Mouse (Mus musculus) intestine, postnatal 0 days (tissue): ENCODE results near the gene Fam49a. TPM values are rescaled to one million over a fixed set of nuclear protein-coding genes. Genes with fewer than 3 reads are reported as not detected.

Source experiments
- ATAC-seq: fragments of 200-750 bp; cut with Nextera tagmentation; 2 replicates; pipeline ENCODE4 v1.8.0; 2017; ENCODE audit warnings: mild to moderate bottlenecking, moderate TSS enrichment, moderate library complexity
- H3K27ac ChIP-seq: fragments of 300-500 bp; sonication (generic); 2 replicates; pipeline ENCODE4 v1.5.1; 2014; ENCODE audit warnings: mild to moderate bottlenecking, low read depth, low read length, moderate library complexity
- H3K27me3 ChIP-seq: fragments of 300-500 bp; sonication (generic); replicated peaks from 2 replicates; pipeline ENCODE4 v1.6.1; 2014; ENCODE audit warnings: low read length, mixed read lengths; ENCODE audit not compliant: control insufficient read depth, insufficient read depth
- H3K36me3 ChIP-seq: fragments of 300-500 bp; sonication (generic); 2 replicates; pipeline ENCODE4 v1.6.1; 2014; ENCODE audit warnings: mild to moderate bottlenecking, moderate library complexity; ENCODE audit not compliant: control insufficient read depth, insufficient read depth
- H3K4me1 ChIP-seq: fragments of 300-500 bp; sonication (generic); replicated peaks from 2 replicates; pipeline ENCODE4 v1.6.1; 2014; ENCODE audit warnings: antibody characterized with exemption, low read length, mixed read lengths; ENCODE audit not compliant: control insufficient read depth, insufficient read depth
- H3K4me2 ChIP-seq: fragments of 300-500 bp; sonication (generic); replicated peaks from 2 replicates; pipeline ENCODE4 v1.6.1; 2014; ENCODE audit warnings: low read depth, mild to moderate bottlenecking, moderate library complexity
- H3K4me3 ChIP-seq: fragments of 300-500 bp; sonication (generic); 2 replicates; pipeline ENCODE4 v1.5.1; 2014; ENCODE audit warnings: low read depth, low read length
- H3K9ac ChIP-seq: fragments of 300-500 bp; sonication (generic); 2 replicates; pipeline ENCODE4 v1.6.1; 2014; ENCODE audit warnings: mild to moderate bottlenecking, low read depth, low read length
- H3K9me3 ChIP-seq: fragments of 300-500 bp; sonication (generic); 2 replicates; pipeline ENCODE4 v1.6.1; 2016; ENCODE audit warnings: mixed run types; ENCODE audit not compliant: control insufficient read depth
- CTCF ChIP-seq: sonication (generic); IDR thresholded peaks from 2 replicates; pipeline ENCODE4 v1.5.1; 2016; ENCODE audit warnings: low read depth, mild to moderate bottlenecking, control low read depth, antibody characterized with exemption, moderate library complexity
- WGBS: fragments of 180-500 bp; shearing (Covaris S2); extraction: QIAGEN DNeasy Blood & Tissue Kit; methylation state at CpG from one replicate; pipeline ENCODE4 v1.1.7; 2014; 5-methylcytosine and 5-hydroxymethylcytosine counted together
- polyA plus RNA-seq: library from polyadenylated mRNA; unstranded; fragments of >200 nt; fragmentation: Nextera tagmentation; extraction: Ambion mirVana; gene quantifications from 2 replicates; pipeline ENCODE4 v1.2.1, GENCODE M21; 2015

Gene Fam49a
- polyA plus RNA-seq, 1 experiment from 2014 or later = 4.2 TPM

GRCm38 (mm10) chr12:12292043-12292618 is 30.2 kb downstream of the Fam49a start:
- H3K9ac ChIP-seq = no peak overlapping the region
- H3K27me3 ChIP-seq = no peaks in the 10 kb centered on the region
- H3K9me3 ChIP-seq = no peaks in the 10 kb centered on the region
- no peak for ATAC-seq
- H3K36me3 ChIP-seq = no peaks in the 10 kb centered on the region
- H3K27ac ChIP-seq = no peak overlapping the region
- TF ChIP-seq CTCF = no peak
- no peaks in the 10 kb centered on the region for H3K4me1 ChIP-seq
- no peak overlapping the region for H3K4me2 ChIP-seq
- H3K4me3 ChIP-seq = no peak overlapping the region
- WGBS = 46% methylated on average over 5 of the region's 5 CpGs

DNA sequence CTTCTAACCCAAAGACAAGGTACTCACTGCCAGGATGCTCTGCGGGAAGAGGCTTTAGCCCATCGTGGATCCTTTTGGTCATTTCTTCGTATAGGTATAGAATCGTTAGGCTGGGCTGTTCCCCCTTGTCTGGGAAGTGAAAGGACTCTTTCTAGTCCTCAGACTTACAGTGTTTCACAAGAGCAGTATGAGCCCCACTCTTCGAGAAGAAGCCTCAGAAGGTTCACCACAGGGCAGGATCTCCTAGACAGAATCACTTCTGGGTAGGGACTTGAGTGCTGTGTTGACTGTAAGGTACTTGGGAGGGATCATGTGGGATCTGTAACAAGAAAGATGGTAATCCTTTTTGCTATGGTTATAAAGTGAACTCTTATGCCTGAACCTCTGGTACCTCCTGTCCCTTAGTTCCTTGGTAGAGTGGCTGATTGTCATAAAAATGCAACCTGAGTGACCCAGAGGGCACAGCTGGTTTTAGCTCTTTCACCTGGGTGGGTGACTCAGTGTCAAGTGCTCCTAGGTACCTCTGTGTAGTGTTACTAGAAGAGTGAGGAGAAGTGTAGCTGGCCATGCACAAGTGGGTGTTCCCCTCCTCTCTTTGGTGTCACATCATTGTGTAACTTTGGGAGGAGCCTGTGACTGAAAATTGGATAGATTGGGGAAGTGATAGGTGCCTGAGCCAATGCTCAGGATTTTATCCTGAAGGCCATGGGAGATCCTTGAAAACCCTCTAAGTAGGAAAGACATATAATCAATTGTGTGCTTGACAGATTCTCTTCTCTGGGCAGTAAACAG is 32.6 kb downstream of the Fam49a start:
- Histone ChIP-seq H3K36me3 (no peaks in the 10 kb centered on the region), H3K9me3 (no peaks in the 10 kb centered on the region), H3K27me3 (no peaks in the 10 kb centered on the region), H3K4me2 (no peak overlapping the region), H3K4me1 (no peaks in the 10 kb centered on the region), H3K4me3 (no peak overlapping the region), H3K27ac (no peak overlapping the region), H3K9ac (no peak overlapping the region)
- ATAC-seq = no peak
- no peak for TF ChIP-seq CTCF
- WGBS = 88% methylated on average over 5 of the region's 5 CpGs

GRCm38 (mm10) chr12:12298451-12298850 is 36.5 kb downstream of the Fam49a start:
- no peaks in the 10 kb centered on the region for H3K27me3 ChIP-seq
- no peaks in the 10 kb centered on the region for H3K4me1 ChIP-seq
- no peak overlapping the region for H3K4me3 ChIP-seq
- H3K9ac ChIP-seq = no peak overlapping the region
- no peak for ATAC-seq
- TF ChIP-seq CTCF = no peak
- no peaks in the 10 kb centered on the region for H3K9me3 ChIP-seq
- no peak overlapping the region for H3K27ac ChIP-seq
- WGBS = 92% methylated on average over 7 of the region's 7 CpGs
- H3K36me3 ChIP-seq = no peaks in the 10 kb centered on the region
- H3K4me2 ChIP-seq = no peak overlapping the region

- Histone ChIP-seq H3K4me2 (no peak overlapping the region), H3K27me3 (no peaks in the 10 kb centered on the region), H3K27ac (no peak overlapping the region), H3K36me3 (no peaks in the 10 kb centered on the region), H3K9me3 (no peaks in the 10 kb centered on the region), H3K4me1 (no peaks in the 10 kb centered on the region), H3K4me3 (no peak overlapping the region), H3K9ac (no peak overlapping the region)
- no peak for TF ChIP-seq CTCF
- 58% methylated on average over 2 of the region's 2 CpGs for WGBS
- no peak for ATAC-seq
These were observed 37.4 kb downstream of the Fam49a start for GRCm38 (mm10) chr12:12299303-12299702.

DNA sequence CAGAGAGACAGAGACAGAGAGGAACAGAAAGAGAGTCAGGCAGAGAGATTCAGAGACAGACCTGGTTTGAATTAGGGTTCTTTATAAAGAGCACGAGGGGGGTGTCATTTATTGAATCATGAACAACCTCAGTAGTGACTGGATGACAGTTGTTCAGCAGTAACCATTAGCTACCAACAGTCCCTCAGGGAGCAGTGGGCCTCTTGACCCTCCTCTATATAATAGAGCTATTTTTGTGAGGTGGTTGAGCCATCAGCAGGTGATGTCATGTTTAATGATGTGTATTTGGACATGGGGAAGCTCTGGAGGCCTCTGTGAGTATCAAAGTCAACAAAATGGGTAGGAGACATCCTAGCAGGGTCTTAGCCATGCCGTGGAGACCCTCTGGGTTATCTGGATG is 39.2 kb downstream of the Fam49a start:
- Histone ChIP-seq H3K36me3 (no peaks in the 10 kb centered on the region), H3K9ac (no peak overlapping the region), H3K27me3 (no peaks in the 10 kb centered on the region), H3K4me2 (no peak overlapping the region), H3K4me3 (no peak overlapping the region), H3K4me1 (no peaks in the 10 kb centered on the region), H3K27ac (no peak overlapping the region), H3K9me3 (no peaks in the 10 kb centered on the region)
- no peak for ATAC-seq
- TF ChIP-seq CTCF = no peak
- 83% methylated on average over 2 of the region's 2 CpGs for WGBS

- no peaks in the 10 kb centered on the region for H3K9me3 ChIP-seq
- no peak for TF ChIP-seq CTCF
- H3K9ac ChIP-seq = no peak overlapping the region
- no peak overlapping the region for H3K4me2 ChIP-seq
- no peak for ATAC-seq
- no peaks in the 10 kb centered on the region for H3K36me3 ChIP-seq
- no peak overlapping the region for H3K27ac ChIP-seq
- no peaks in the 10 kb centered on the region for H3K4me1 ChIP-seq
- H3K4me3 ChIP-seq = no peak overlapping the region
- WGBS = 51% methylated on average over 4 of the region's 4 CpGs
- H3K27me3 ChIP-seq = no peaks in the 10 kb centered on the region
These were observed 39.9 kb downstream of the Fam49a start for GRCm38 (mm10) chr12:12301815-12302214.
